ENCODE assay signal across 9 mouse cellular contexts in genomic region chr11:19523853-19524487, GRCm38 (mm10).
DNase-seq lines count a peak whose midpoint lies in the region; ATAC-seq lines count a peak whose summit lies in the region.
"Had no signal": no experiment of that assay in that cellular context is flagged by ENCODE, and none has a peak within 500 bp of the region (broad histone marks: within the 10 kb centered on the region; RNA-seq: fewer than 3 reads in every experiment).

No protein-coding gene starts in this region.

- H3K4me2 ChIP-seq in hindbrain, embryonic 16.5 days (ENCODE audit: low read length), result no peak overlapping the region
- H3K4me2 ChIP-seq in midbrain, embryonic 15.5 days, result no peak overlapping the region

- H3K27me3 ChIP-seq in forebrain, embryonic 10.5 days (ENCODE audit: poor library complexity, severe bottlenecking), result peaks cover 66% of the 10 kb centered on the region
- no peaks in the 10 kb centered on the region for H3K27me3 ChIP-seq in hindbrain, embryonic 16.5 days (replicated peaks; ENCODE audit: control insufficient read depth, insufficient read depth, low read length)
- peaks cover 5% of the 10 kb centered on the region; the same call in 1 of the 2 replicates for H3K27me3 ChIP-seq in midbrain, embryonic 15.5 days (replicated peaks)

- DNase-seq in R1 (ENCODE audit: low read depth, low spot score), result peak; percentile 84
- DNase-seq in forebrain, embryonic 10.5 days (ENCODE audit: extremely low spot score, low spot score), result peak; percentile 45
- DNase-seq in gastrocnemius, adult 8-10 months (ENCODE audit: low spot score in 2 of 2), result no peak
- no peak for DNase-seq in heart, postnatal 36 days
- DNase-seq in urinary bladder, postnatal 14 days (ENCODE audit: low spot score), result no peak
- DNase-seq: adrenal gland, postnatal 10 days had no signal

- 30% methylated on average over 6 of the region's 6 CpGs for WGBS in forebrain, embryonic 10.5 days
- WGBS in hindbrain, embryonic 16.5 days, result 19% methylated on average over 6 of the region's 6 CpGs
- 16% methylated on average over 6 of the region's 6 CpGs for WGBS in midbrain, embryonic 15.5 days

- ATAC-seq in hindbrain, embryonic 16.5 days, result peak; percentile 97
- ATAC-seq in midbrain, embryonic 15.5 days (replicated peaks), result peak; percentile 93
- no peak for ATAC-seq in granulocyte monocyte progenitor cell, adult 5-6 weeks (replicated peaks; ENCODE audit: poor library complexity, severe bottlenecking)

- intact Hi-C loops in heart, postnatal 36 days (cut with DNase I), result no loop called here

- no peak overlapping the region for H3K4me3 ChIP-seq in forebrain, embryonic 10.5 days
- H3K4me3 ChIP-seq in hindbrain, embryonic 16.5 days (ENCODE audit: low read length), result no peak overlapping the region
- no peak overlapping the region for H3K4me3 ChIP-seq in midbrain, embryonic 15.5 days

- no peak overlapping the region for H3K27ac ChIP-seq in forebrain, embryonic 10.5 days
- H3K27ac ChIP-seq in hindbrain, embryonic 16.5 days (ENCODE audit: low read depth, low read length), result no peak overlapping the region
- H3K27ac ChIP-seq in midbrain, embryonic 15.5 days, result peak overlapping the region; percentile 41; the same call in 1 of the 2 replicates

- no peak overlapping the region for H3K9ac ChIP-seq in hindbrain, embryonic 16.5 days (ENCODE audit: low read depth, low read length)
- no peak overlapping the region for H3K9ac ChIP-seq in midbrain, embryonic 15.5 days

- H3K4me1 ChIP-seq in forebrain, embryonic 10.5 days, result peaks cover 18% of the 10 kb centered on the region
- H3K4me1 ChIP-seq in hindbrain, embryonic 16.5 days (ENCODE audit: control insufficient read depth, insufficient read depth, low read depth, low read length), result 0 out of 2 replicates have a peak, but pooled peaks cover 2% of the 10 kb centered on the region
- peaks cover 9% of the 10 kb centered on the region for H3K4me1 ChIP-seq in midbrain, embryonic 15.5 days

- H3K36me3 ChIP-seq in forebrain, embryonic 10.5 days (replicated peaks), result no peaks in the 10 kb centered on the region
- no peaks in the 10 kb centered on the region for H3K36me3 ChIP-seq in hindbrain, embryonic 16.5 days (ENCODE audit: control insufficient read depth, insufficient read depth, low read length)
- H3K36me3 ChIP-seq in midbrain, embryonic 15.5 days (replicated peaks), result no peaks in the 10 kb centered on the region

- no peaks in the 10 kb centered on the region for H3K9me3 ChIP-seq in forebrain, embryonic 10.5 days
- H3K9me3 ChIP-seq in hindbrain, embryonic 16.5 days (ENCODE audit: control insufficient read depth, low read length), result no peaks in the 10 kb centered on the region
- H3K9me3 ChIP-seq in midbrain, embryonic 15.5 days, result no peaks in the 10 kb centered on the region

Comparison
In these comparisons a context has a peak if more than half of its experiments do, and no peak if none do; other contexts are left out.
1. DNase-seq: peak in R1 (single experiment) and forebrain, embryonic 10.5 days (single experiment); none in gastrocnemius, adult 8-10 months (0 of 2), heart, postnatal 36 days (0 of 2) and urinary bladder, postnatal 14 days (single experiment).